Mouse (Mus musculus) layer of hippocampus, postnatal 10 days (tissue): ENCODE results near the gene Suco. TPM values are rescaled to one million over a fixed set of nuclear protein-coding genes. Genes with fewer than 3 reads are reported as not detected.

Experiments
- DNase-seq, 2 experiments: peaks; one replicate each; pipeline ENCODE4 v3.0.0; 2021; ENCODE audit warnings: low spot score in 2 of 2
- total RNA-seq, 2 experiments: library from RNA; stranded (reverse); gene quantifications; 2 replicates each; pipeline ENCODE4 v1.2.3; 2021

The Suco gene
- total RNA-seq, 2 experiments from 2014 or later = 36.7 to 44.8 TPM

GRCm38 (mm10) chr1:161792687-161792969 lies 83.9 kb downstream of the Suco start:
- DNase-seq = no peak

GRCm38 (mm10) chr1:161791854-161792686 lies 84.4 kb downstream of the Suco start:
- no peak for DNase-seq

GRCm38 (mm10) chr1:161788339-161788738 lies 88.1 kb downstream of the Suco start, which contains the start of gene Fasl:
Gene Fasl, minus strand, starts transcription at chr1:161788495.
- no peak for DNase-seq

- no peak for DNase-seq
Observed at GRCm38 (mm10) chr1:161782725-161783124, 93.8 kb downstream of the Suco start.

- DNase-seq = no peak
Observed at GRCm38 (mm10) chr1:161781594-161781993, 94.9 kb downstream of the Suco start.

- no peak for DNase-seq
Observed at GRCm38 (mm10) chr1:161779057-161779456, 97.4 kb downstream of the Suco start.

- DNase-seq = no peak
Observed at GRCm38 (mm10) chr1:161775151-161775550, 101.3 kb downstream of the Suco start.

- DNase-seq = no peak
Observed at GRCm38 (mm10) chr1:161771293-161771692, 105.2 kb downstream of the Suco start.

GRCm38 (mm10) chr1:161769329-161769728 lies 107.2 kb downstream of the Suco start:
- DNase-seq = no peak

- DNase-seq = no peak
Observed at GRCm38 (mm10) chr1:161767101-161767524, 109.4 kb downstream of the Suco start.

GRCm38 (mm10) chr1:161766656-161767055 lies 109.8 kb downstream of the Suco start:
- DNase-seq = no peak

Other genes starting within 250 kb of the Suco start
- under 1 TPM; 0.33 to 0.62 TPM for gene Fasl, start 88.2 kb downstream of the Suco start, total RNA-seq
- 10 to 100 TPM; 15.4 to 18.0 TPM for gene Pigc, start 92.5 kb upstream of the Suco start, total RNA-seq
- gene 4930558K02Rik, start 103.0 kb upstream of the Suco start, total RNA-seq = under 1 TPM in 1 of 2 experiments, not detected in 1; 0.37 TPM